Mouse (Mus musculus) stomach, postnatal 0 days (tissue): ENCODE results near the gene Gm10639.
"Not testable (repeated sequence)": the region's sequence is repeated elsewhere in the genome, so short reads cannot be mapped to it uniquely, and the experiment has no call there.

ENCODE experiments used
- CTCF ChIP-seq: IDR thresholded peaks from 2 replicates; pipeline ENCODE4 v1.5.1; 2016; ENCODE audit warnings: antibody characterized with exemption, low read depth, mild to moderate bottlenecking, moderate library complexity
- EP300 ChIP-seq: optimal IDR thresholded peaks from 2 replicates; pipeline ENCODE3; 2016; ENCODE audit warnings: antibody characterized with exemption

DNA sequence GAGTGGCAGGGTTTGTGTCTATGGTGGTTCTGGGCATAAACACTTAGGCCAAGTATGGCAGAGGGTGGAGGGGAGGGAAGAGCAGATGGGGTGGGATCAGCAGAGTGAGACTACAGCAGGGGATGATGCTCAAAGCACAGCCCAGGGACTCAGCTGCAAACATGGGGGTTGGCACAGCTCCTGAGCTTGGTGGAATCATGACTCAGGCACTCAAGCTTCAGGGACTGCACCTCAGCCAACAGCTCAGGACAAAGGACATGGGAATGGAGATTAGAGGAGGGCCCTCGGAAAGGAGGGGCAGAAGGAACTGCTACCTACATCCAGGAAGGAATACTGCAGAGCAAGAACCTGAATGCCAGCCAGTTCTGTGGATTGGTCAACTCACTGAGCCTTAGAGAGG is 9.4 kb downstream of the Gm10639 start:
- TF ChIP-seq CTCF, EP300: not testable (repeated sequence)
